Mouse (Mus musculus) lung, postnatal 0 days (tissue): ENCODE results near the gene 4930523C07Rik. TPM values are rescaled to one million over a fixed set of nuclear protein-coding genes. Genes with fewer than 3 reads are reported as not detected.
A peak's percentile ranks its signal among the peaks of the same experiment; 100 is the strongest.

Source experiments
- ATAC-seq: fragments of 200-750 bp; cut with Nextera tagmentation; 2 replicates; pipeline ENCODE4 v1.8.0; 2017; ENCODE audit warnings: moderate library complexity
- DNase-seq: peaks from one replicate; pipeline ENCODE4 v3.0.0-alpha.2; 2016; ENCODE audit warnings: low spot score
- H3K27ac ChIP-seq: fragments of 300-500 bp; sonication (generic); 2 replicates; pipeline ENCODE4 v1.5.1; 2014; ENCODE audit warnings: antibody characterized with exemption, mild to moderate bottlenecking, low read length, mixed read lengths
- H3K27me3 ChIP-seq: fragments of 300-500 bp; sonication (generic); replicated peaks from 2 replicates; pipeline ENCODE4 v1.6.1; 2014; ENCODE audit warnings: low read length, mixed read lengths; ENCODE audit not compliant: insufficient read depth
- H3K36me3 ChIP-seq: fragments of 300-500 bp; sonication (generic); 2 replicates; pipeline ENCODE4 v1.6.1; 2014; ENCODE audit warnings: low read length, mixed read lengths; ENCODE audit not compliant: insufficient read depth
- H3K4me1 ChIP-seq: fragments of 300-500 bp; sonication (generic); 2 replicates; pipeline ENCODE4 v1.6.1; 2014; ENCODE audit warnings: antibody characterized with exemption, low read depth, low read length, mixed read lengths; ENCODE audit not compliant: insufficient read depth
- H3K4me2 ChIP-seq: fragments of 300-500 bp; sonication (generic); replicated peaks from 2 replicates; pipeline ENCODE4 v1.6.1; 2014; ENCODE audit warnings: low read depth, mild to moderate bottlenecking, low read length, moderate library complexity, mixed read lengths
- H3K4me3 ChIP-seq: fragments of 300-500 bp; sonication (generic); 2 replicates; pipeline ENCODE4 v1.5.1; 2014; ENCODE audit warnings: low read depth, low read length
- H3K9ac ChIP-seq: fragments of 300-500 bp; sonication (generic); replicated peaks from 2 replicates; pipeline ENCODE4 v1.6.1; 2014; ENCODE audit warnings: low read depth, mild to moderate bottlenecking
- H3K9me3 ChIP-seq: fragments of 300-500 bp; sonication (generic); 2 replicates; pipeline ENCODE4 v1.6.1; 2016; ENCODE audit warnings: low read length, mixed read lengths
- CTCF ChIP-seq: IDR thresholded peaks from 2 replicates; pipeline ENCODE4 v1.5.1; 2016; ENCODE audit warnings: antibody characterized with exemption, mild to moderate bottlenecking
- EP300 ChIP-seq: IDR thresholded peaks from 2 replicates; pipeline ENCODE4 v1.6.1; 2016; ENCODE audit warnings: antibody characterized with exemption, mild to moderate bottlenecking, control low read depth
- WGBS: fragments of 180-500 bp; shearing (Covaris S2); extraction: QIAGEN DNeasy Blood & Tissue Kit; methylation state at CpG from one replicate; pipeline ENCODE4 v1.1.7; 2014; 5-methylcytosine and 5-hydroxymethylcytosine counted together
- polyA plus RNA-seq: library from polyadenylated mRNA; unstranded; fragments of >200 nt; fragmentation: Nextera tagmentation; extraction: Ambion mirVana; gene quantifications from 2 replicates; pipeline ENCODE4 v1.2.1, GENCODE M21; 2015

The 4930523C07Rik gene
- polyA plus RNA-seq, 1 experiment from 2014 or later: 115 TPM

GRCm38 (mm10) chr1:160052556-160053315 is 8.6 kb downstream of the 4930523C07Rik start:
- H3K4me2 ChIP-seq: no peak overlapping the region
- peaks cover 27% of the 10 kb centered on the region; the same call in 1 of the 2 replicates for H3K4me1 ChIP-seq
- no peaks in the 10 kb centered on the region for H3K27me3 ChIP-seq
- no peaks in the 10 kb centered on the region for H3K36me3 ChIP-seq
- WGBS: 90% methylated on average over 2 of the region's 2 CpGs
- ATAC-seq: no peak
- H3K9ac ChIP-seq: no peak overlapping the region
- TF ChIP-seq CTCF: no peak
- TF ChIP-seq EP300: no peak
- no peaks in the 10 kb centered on the region for H3K9me3 ChIP-seq
- peak; percentile 36 for DNase-seq
- H3K4me3 ChIP-seq: no peak overlapping the region
- no peak overlapping the region for H3K27ac ChIP-seq

GRCm38 (mm10) chr1:160053510-160054305 is 9.5 kb downstream of the 4930523C07Rik start:
- Histone ChIP-seq H3K4me1 (peaks cover 18% of the 10 kb centered on the region; the same call in 1 of the 2 replicates), H3K27me3 (no peaks in the 10 kb centered on the region), H3K9ac (0 out of 2 replicates have a peak overlapping the region, but pooled peaks have one; percentile 5), H3K9me3 (no peaks in the 10 kb centered on the region), H3K27ac (peak overlapping the region; percentile 78), H3K4me3 (no peak overlapping the region), H3K36me3 (no peaks in the 10 kb centered on the region), H3K4me2 (0 out of 2 replicates have a peak overlapping the region, but pooled peaks have one; percentile 4)
- TF ChIP-seq CTCF: no peak
- peak; percentile 74 for TF ChIP-seq EP300
- ATAC-seq (peak; percentile 65), DNase-seq (peak; percentile 79)
- 36% methylated on average over 5 of the region's 5 CpGs for WGBS

- Histone ChIP-seq H3K27me3 (no peaks in the 10 kb centered on the region), H3K9ac (no peak overlapping the region), H3K9me3 (no peaks in the 10 kb centered on the region), H3K4me3 (no peak overlapping the region), H3K36me3 (no peaks in the 10 kb centered on the region), H3K27ac (peak overlapping the region; percentile 78), H3K4me1 (peaks cover 16% of the 10 kb centered on the region; the same call in 1 of the 2 replicates), H3K4me2 (no peak overlapping the region)
- WGBS: 35% methylated on average over 5 of the region's 5 CpGs
- no peak for ATAC-seq
- TF ChIP-seq CTCF: no peak
- TF ChIP-seq EP300: no peak
- DNase-seq: no peak
These were observed 10.3 kb downstream of the 4930523C07Rik start for GRCm38 (mm10) chr1:160054366-160055078.

- WGBS: 61% methylated on average over 3 of the region's 3 CpGs
- H3K27ac ChIP-seq: peak overlapping the region; percentile 58
- no peak overlapping the region for H3K4me2 ChIP-seq
These were observed 13.5 kb downstream of the 4930523C07Rik start for GRCm38 (mm10) chr1:160057657-160058056.

GRCm38 (mm10) chr1:160059908-160060307 is 15.7 kb downstream of the 4930523C07Rik start:
- no peaks in the 10 kb centered on the region for H3K9me3 ChIP-seq
- H3K27ac ChIP-seq: peak overlapping the region; percentile 70; the same call in 1 of the 2 replicates
- ATAC-seq: no peak
- H3K4me3 ChIP-seq: no peak overlapping the region
- DNase-seq: peak; percentile 49
- no peaks in the 10 kb centered on the region for H3K36me3 ChIP-seq
- peaks cover 9% of the 10 kb centered on the region; the same call in 1 of the 2 replicates for H3K4me1 ChIP-seq
- H3K9ac ChIP-seq: no peak overlapping the region
- TF ChIP-seq EP300 (no peak), CTCF (no peak)
- H3K27me3 ChIP-seq: no peaks in the 10 kb centered on the region
- H3K4me2 ChIP-seq: no peak overlapping the region
- WGBS: 36% methylated on average over 1 of the region's 1 CpGs

More at GRCm38 (mm10) chr1:160057657-160058056, 13.5 kb downstream of the 4930523C07Rik start:
- Histone ChIP-seq H3K36me3 (no peaks in the 10 kb centered on the region), H3K4me3 (no peak overlapping the region), H3K9me3 (no peaks in the 10 kb centered on the region), H3K4me1 (peaks cover 14% of the 10 kb centered on the region; the same call in 1 of the 2 replicates), H3K27me3 (no peaks in the 10 kb centered on the region), H3K9ac (no peak overlapping the region)
- TF ChIP-seq CTCF (no peak), EP300 (peak; percentile 95)
- DNase-seq: peak; percentile 91
- peak; percentile 88 for ATAC-seq
